Mouse (Mus musculus) forebrain, embryonic 15.5 days (tissue): Measurements from ENCODE around the gene Ankrd17. TPM values are rescaled to one million over a fixed set of nuclear protein-coding genes. Genes with fewer than 3 reads are reported as not detected.

Experiments
- ATAC-seq: fragments of 200-750 bp; cut with Nextera tagmentation; replicated peaks from 2 replicates; pipeline ENCODE4 v1.8.0; 2017; ENCODE audit warnings: mild to moderate bottlenecking, moderate TSS enrichment, moderate library complexity
- H3K27ac ChIP-seq: fragments of 300-500 bp; sonication (generic); replicated peaks from 2 replicates; pipeline ENCODE4 v1.5.1; 2015; ENCODE audit warnings: mild to moderate bottlenecking, inconsistent platforms
- H3K27me3 ChIP-seq: fragments of 300-500 bp; sonication (generic); 2 replicates; pipeline ENCODE4 v1.6.1; 2015; ENCODE audit warnings: inconsistent platforms
- H3K36me3 ChIP-seq: fragments of 300-500 bp; sonication (generic); 2 replicates; pipeline ENCODE4 v1.6.1; 2015; ENCODE audit warnings: mild to moderate bottlenecking, inconsistent platforms
- H3K4me1 ChIP-seq: fragments of 300-500 bp; sonication (generic); 2 replicates; pipeline ENCODE4 v1.6.1; 2015; ENCODE audit warnings: inconsistent platforms
- H3K4me2 ChIP-seq: fragments of 300-500 bp; sonication (generic); replicated peaks from 2 replicates; pipeline ENCODE4 v1.6.1; 2015; ENCODE audit warnings: mild to moderate bottlenecking, inconsistent platforms
- H3K4me3 ChIP-seq: fragments of 300-500 bp; sonication (generic); 2 replicates; pipeline ENCODE4 v1.5.1; 2015; ENCODE audit warnings: mild to moderate bottlenecking, inconsistent platforms
- H3K9ac ChIP-seq: fragments of 300-500 bp; sonication (generic); replicated peaks from 2 replicates; pipeline ENCODE4 v1.6.1; 2015; ENCODE audit warnings: mild to moderate bottlenecking, inconsistent platforms
- H3K9me3 ChIP-seq: fragments of 300-500 bp; sonication (generic); 2 replicates; pipeline ENCODE4 v1.6.1; 2016; ENCODE audit warnings: inconsistent platforms
- WGBS: fragments of 180-500 bp; shearing (Covaris S2); methylation state at CpG from one replicate; pipeline ENCODE4 v1.1.7; 2015; ENCODE audit warnings: mixed read lengths; 5-methylcytosine and 5-hydroxymethylcytosine counted together
- polyA plus RNA-seq: library from polyadenylated mRNA; unstranded; fragments of >200 nt; fragmentation: Nextera tagmentation; extraction: Ambion mirVana; gene quantifications from 2 replicates; pipeline ENCODE4 v1.2.1, GENCODE M21; 2015

Ankrd17 gene
- polyA plus RNA-seq, 1 experiment from 2014 or later = 30.2 TPM

DNA sequence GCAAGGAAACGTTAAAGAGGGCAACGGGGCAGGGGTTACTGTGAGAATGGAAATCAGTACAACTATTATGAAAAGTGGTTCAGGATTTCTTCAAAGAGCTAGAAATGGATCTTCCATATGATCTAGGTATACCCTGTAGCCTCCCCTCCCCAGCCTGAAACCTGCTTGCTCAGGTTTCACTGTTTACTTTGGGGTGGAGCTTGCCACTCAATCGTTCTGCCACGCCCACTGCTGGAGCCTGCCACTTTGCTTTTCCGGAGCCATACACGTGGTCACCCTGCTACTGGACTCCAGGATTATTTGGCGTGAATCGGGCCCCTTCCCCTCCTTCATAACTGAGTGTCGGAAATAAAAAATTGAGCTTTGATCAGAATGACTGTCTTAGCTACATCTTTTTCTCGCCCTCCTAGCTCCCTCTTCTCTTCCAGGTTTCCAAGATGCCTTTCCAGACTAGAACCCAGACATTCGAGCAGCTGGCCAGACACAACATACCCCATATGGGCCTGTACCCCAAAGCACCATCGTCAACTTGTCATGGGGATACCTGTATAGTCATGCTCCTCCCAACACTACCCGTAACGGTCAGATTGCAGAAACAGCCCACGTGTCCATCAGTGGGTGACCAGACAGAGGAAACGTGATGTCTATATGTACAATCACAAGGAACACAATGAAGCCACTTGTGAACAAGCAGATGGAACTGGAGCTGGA lies 166.3 kb downstream of the Ankrd17 start:
- no peaks in the 10 kb centered on the region for H3K27me3 ChIP-seq
- no peak overlapping the region for H3K4me2 ChIP-seq
- H3K9ac ChIP-seq = no peak overlapping the region
- ATAC-seq = no peak
- H3K36me3 ChIP-seq = no peaks in the 10 kb centered on the region
- H3K4me1 ChIP-seq = no peaks in the 10 kb centered on the region
- no peak overlapping the region for H3K4me3 ChIP-seq
- 67% methylated on average over 16 of the region's 16 CpGs for WGBS
- H3K27ac ChIP-seq = no peak overlapping the region
- no peaks in the 10 kb centered on the region for H3K9me3 ChIP-seq

DNA sequence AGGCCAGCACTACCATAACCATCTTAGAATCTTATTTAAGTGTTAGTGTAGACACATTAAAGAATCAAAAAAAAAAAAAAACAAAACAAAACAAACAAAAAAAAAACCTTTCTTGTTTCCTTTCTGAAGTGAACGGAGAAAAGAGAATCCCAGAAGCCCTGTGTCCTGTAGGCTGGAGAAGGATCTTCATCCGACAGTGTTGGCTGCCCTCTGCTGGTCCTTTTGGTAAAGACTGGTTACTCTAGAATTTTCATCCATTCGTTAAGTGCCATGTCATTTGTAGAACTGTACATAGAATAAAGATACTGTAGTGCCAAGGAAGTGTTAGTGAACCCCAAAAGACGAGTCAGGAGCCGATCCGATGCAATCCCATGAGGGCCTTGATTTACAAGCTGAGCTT lies 171.5 kb downstream of the Ankrd17 start:
- H3K36me3 ChIP-seq = no peaks in the 10 kb centered on the region
- H3K4me1 ChIP-seq = no peaks in the 10 kb centered on the region
- H3K4me2 ChIP-seq = no peak overlapping the region
- WGBS = 28% methylated on average over 6 of the region's 6 CpGs
- no peak overlapping the region for H3K4me3 ChIP-seq
- H3K9me3 ChIP-seq = no peaks in the 10 kb centered on the region
- no peak overlapping the region for H3K9ac ChIP-seq
- peak; percentile 87 for ATAC-seq
- no peaks in the 10 kb centered on the region for H3K27me3 ChIP-seq
- H3K27ac ChIP-seq = no peak overlapping the region

DNA sequence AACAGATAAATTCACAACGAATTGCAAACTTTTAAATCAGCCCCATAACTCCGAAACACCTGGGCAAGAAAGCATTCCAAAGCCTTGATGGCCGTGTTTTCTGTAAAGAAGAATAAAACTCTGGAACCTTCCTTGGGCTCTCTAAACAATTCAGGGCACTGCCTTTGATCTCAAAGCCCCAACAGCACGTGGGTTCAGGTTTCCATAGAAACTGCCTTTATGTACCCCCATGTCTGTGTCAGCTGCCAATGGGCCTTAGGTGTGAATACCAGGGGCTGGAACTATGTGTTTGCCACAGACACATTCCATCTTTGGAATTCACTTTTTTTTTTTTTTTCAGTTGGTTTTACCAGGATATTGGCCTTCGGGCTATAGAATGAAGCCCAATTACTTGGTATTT lies 183.6 kb downstream of the Ankrd17 start:
- Histone ChIP-seq H3K9ac (no peak overlapping the region), H3K27ac (no peak overlapping the region), H3K36me3 (no peaks in the 10 kb centered on the region), H3K4me1 (no peaks in the 10 kb centered on the region), H3K27me3 (no peaks in the 10 kb centered on the region), H3K4me3 (no peak overlapping the region), H3K9me3 (no peaks in the 10 kb centered on the region), H3K4me2 (no peak overlapping the region)
- WGBS = 55% methylated on average over 5 of the region's 5 CpGs
- ATAC-seq = no peak

DNA sequence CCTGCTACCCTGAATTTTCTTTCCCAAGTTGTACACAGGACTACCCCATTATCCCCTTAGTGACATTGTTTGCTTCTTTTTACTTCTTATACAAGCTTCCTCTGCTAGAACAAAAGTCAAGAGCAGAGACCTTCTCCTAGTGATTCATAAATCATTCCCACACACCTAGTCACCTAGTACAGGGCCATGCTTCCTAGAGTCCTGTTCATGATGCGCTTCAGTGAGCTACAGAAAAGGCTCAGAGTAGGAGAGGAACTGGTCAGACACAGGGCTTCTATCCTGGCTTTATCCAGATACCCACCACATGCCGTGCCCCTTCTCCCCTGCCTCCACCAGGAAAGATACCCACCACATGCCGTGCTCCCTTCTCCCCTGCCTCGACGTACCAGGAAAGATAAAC lies 187.3 kb downstream of the Ankrd17 start:
- Histone ChIP-seq H3K27me3 (no peaks in the 10 kb centered on the region), H3K9me3 (no peaks in the 10 kb centered on the region), H3K9ac (no peak overlapping the region), H3K4me2 (no peak overlapping the region), H3K4me3 (no peak overlapping the region), H3K36me3 (no peaks in the 10 kb centered on the region), H3K4me1 (no peaks in the 10 kb centered on the region), H3K27ac (no peak overlapping the region)
- WGBS = 94% methylated on average over 5 of the region's 5 CpGs
- no peak for ATAC-seq

DNA sequence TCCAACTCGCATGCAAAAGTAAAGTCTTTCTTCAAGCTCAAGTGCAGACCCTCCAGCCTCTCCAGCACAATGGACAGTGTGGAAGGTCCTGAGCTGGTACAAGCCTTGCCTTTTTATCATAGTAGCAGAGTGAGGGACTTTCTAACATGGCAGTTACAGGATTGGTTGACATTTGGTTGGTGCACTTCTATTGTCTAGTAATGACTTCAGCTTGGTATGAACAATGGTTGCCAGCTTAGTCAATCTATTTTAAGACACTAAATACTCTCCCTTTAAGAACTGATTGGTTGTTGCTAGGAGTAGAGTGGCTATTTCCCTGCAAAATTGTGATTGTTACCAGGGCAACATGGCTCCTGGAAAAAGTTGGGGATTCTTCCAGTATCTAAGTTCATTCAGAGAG lies 188.3 kb downstream of the Ankrd17 start:
- Histone ChIP-seq H3K4me3 (no peak overlapping the region), H3K9ac (no peak overlapping the region), H3K36me3 (no peaks in the 10 kb centered on the region), H3K9me3 (no peaks in the 10 kb centered on the region), H3K27me3 (no peaks in the 10 kb centered on the region), H3K4me1 (no peaks in the 10 kb centered on the region), H3K27ac (no peak overlapping the region), H3K4me2 (no peak overlapping the region)
- WGBS = 78% methylated on average over 1 of the region's 1 CpGs
- ATAC-seq = no peak

Other genes with a start within 250 kb of the Ankrd17 start
- 32.7 and 37.5 TPM in 2 replicates for gene Cox18, start 142.6 kb downstream of the Ankrd17 start, polyA plus RNA-seq
- gene Gm9958, start 627 bp upstream of the Ankrd17 start, polyA plus RNA-seq = 5.7 and 6.1 TPM in 2 replicates
- 3.1 TPM in 1 of 2 replicates, not detected in the other for gene Alb, start 94.3 kb upstream of the Ankrd17 start, polyA plus RNA-seq
- gene Afp, start 124.2 kb upstream of the Ankrd17 start, polyA plus RNA-seq = 4.4 TPM in 1 of 2 replicates, not detected in the other
- not detected in 2 replicates for gene Afm, start 152.4 kb upstream of the Ankrd17 start, polyA plus RNA-seq
- gene 5830473C10Rik, start 194.5 kb upstream of the Ankrd17 start, polyA plus RNA-seq = 0.10 TPM in 1 of 2 replicates, not detected in the other